Mouse (Mus musculus): Measurements from ENCODE around the gene Nebl.

Nebl gene

DNA sequence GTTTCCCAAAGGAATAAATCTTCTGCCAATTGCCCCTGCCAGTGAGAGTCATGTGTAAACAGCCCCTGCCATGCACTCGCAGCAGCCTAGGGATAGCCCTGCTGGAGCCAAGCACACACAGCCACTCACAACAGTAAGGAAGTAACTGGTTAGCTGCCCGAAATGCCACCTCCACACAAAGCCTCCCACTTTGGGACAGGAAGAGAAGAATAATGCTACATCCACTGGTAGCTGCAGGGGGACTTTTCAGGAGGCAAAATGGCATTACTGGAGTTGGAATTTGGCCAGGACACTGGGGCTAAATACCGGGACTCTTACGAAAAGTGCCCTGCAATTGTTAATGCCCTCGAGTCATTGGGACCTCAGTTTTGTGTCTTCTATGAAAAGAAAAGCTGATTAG lies 92.6 kb downstream of the Nebl start:
- no peak for DNase-seq (ENCODE audit: low spot score in 2 of 2)

DNA sequence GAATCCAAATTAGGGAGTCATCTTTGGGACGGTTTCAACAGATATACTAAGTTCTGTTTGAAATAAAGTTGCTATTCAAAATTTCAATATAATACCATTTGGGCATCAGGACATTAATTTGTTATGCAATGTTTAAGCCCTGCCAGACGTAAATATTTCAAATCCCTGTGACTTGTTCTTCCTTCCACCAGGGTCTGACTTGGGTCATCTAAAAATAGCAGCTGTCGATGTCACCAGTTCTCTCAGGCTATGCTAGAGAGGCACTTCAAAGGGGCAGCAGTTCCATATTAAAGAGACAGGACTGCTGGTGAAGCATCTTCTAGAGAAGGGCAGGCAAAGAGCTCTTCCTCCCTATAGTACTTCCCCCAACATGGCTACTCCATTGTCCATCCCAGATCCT lies 107.3 kb downstream of the Nebl start:
- DNase-seq (ENCODE audit: low spot score in 2 of 2): no peak

DNA sequence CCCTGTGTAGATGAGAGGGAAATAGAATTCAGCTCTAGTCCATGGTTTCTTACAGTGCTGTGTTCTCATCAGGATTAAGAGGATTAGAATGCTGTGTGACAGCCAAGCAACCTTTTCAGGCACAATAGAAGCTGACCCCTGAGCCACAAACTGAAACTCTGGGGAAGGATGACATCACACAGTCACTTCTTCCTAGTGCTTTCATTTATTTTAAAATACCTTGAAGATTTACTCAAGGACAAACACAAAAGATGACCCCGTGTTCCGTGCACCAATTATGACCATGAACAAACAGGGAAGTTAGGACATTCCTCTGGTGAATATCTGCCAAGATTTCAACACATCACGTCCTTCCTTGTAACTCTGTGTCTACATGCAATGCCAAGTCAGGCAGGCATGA lies 121.0 kb downstream of the Nebl start:
- no peak for DNase-seq (ENCODE audit: low spot score in 2 of 2)

DNA sequence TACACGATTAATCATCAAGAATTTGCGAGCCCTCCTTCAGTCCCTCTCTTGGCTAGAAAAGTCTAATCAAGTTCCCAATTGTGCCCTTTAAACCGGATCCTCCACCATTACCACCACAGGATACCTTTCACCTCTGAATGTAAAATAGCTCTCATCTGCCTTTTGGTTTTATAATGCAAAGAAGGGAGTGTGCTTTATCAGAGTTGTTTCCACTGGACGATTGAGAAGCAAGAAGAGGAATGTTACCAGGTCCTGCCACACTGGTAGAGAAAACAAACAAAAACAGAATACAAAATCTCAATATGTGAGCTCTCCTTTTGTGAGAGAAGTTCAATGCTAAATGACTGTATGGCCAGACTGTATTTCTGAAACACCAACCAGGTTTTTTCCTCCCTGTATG lies 127.7 kb downstream of the Nebl start:
- no peak for DNase-seq (ENCODE audit: low spot score in 2 of 2)

DNA sequence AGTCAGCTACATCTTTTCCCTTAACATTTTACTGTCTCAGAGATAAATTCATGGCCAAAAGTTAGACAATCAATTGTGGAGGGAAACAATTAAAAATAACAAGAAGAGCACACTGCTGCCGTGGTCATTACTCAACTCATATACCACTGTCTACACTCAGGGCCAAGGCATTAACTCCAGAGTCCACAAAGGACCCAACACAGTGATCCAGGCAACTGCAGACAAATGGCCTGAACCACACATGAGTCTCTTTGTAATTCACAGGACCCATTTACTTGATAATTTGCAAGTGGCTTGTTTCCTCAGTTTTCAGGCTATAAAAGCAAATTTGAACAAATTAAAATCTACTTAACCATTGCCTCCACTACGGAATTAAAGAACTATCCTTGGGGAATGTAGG lies 130.6 kb downstream of the Nebl start:
- no peak for DNase-seq (ENCODE audit: low spot score in 2 of 2)

DNA sequence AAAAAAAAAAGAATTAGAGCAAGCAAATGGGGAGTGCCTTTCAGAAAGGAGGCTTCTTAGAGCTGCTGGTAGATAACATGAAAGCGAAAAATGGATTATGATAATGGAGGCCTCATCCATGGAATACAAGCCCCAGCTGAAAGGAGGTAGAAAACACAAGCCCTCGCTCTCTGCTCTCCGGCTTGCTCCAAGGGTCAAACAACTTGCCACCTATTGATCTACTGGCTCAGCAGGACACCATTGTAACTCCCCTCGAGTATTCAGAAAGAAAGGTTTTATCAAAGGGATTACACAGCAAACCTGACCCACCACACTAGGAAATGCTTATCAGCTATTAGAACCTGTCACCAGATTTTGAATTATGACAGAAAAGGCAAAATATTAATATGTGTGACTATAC lies 131.4 kb downstream of the Nebl start:
- DNase-seq (ENCODE audit: low spot score in 2 of 2): no peak

DNA sequence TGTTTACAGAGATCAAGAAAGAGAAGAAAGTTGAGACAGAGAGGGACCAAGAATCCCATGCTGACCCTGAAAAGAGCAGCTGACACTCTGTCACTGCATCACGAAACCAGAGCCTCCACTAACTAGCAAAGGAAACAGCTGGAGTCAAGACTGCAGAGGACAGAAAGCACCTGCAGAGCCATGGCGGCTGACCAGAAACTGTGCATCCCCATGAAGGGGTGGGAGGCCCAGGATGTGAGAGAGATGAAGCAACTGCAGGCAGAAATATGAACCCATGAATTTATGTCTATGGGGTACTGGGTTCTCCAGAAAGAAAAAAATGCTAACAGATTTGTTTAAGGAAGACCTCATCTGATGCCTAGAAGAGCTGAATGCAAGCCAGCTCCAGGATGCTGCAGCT lies 133.3 kb downstream of the Nebl start:
- no peak for DNase-seq (ENCODE audit: low spot score in 2 of 2)

DNA sequence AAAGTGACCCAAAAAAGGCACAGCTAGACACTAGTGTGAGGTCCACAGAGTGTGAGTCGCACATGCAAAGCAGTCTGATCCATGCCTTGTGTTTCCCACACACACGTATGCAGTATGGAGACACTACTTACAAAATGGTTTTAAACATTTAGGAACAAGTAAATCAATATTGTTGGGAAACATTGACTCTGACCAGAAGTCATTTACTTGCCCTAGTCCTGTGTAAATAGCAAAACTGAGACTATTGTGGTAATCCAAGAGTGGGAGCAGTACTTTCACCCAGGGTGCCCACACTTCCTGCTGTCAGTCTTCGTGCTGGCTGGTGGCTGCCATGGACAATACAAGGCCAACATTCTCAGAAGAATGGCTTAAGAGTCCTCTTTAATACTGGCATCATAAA lies 141.6 kb downstream of the Nebl start:
- DNase-seq (ENCODE audit: low spot score in 2 of 2): no peak

DNA sequence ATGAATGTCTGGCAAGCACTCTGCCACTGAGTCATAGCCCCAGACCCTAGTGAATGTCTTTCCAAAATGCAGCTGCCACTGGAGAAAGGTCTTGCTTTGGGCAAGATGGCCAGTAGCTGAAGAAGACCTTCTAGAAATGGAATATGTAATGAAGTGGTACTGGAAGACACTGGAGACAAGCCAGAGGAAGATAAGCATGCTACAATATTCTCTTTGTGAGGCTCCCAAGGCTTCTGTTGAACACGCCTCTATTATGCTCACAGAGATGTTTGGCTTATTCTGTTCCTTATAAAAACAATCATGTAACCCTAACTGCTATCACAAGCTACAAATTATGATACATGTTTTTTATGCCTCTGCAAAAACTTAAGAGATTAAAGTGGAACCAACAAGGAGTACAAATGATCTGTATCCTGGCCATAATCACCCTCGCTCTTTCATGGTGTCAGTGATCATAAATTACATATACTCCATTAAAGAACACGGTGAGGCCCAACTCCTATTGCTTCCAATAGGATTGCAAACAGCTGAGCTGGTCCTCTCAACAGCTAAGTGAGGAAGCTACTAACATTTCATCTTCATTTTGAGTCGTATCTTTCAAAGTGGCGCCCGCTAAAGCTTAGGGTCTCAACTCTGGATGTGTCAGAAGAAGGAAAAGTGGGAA lies 145.8 kb downstream of the Nebl start:
- no peak for DNase-seq (ENCODE audit: low spot score in 2 of 2)

DNA sequence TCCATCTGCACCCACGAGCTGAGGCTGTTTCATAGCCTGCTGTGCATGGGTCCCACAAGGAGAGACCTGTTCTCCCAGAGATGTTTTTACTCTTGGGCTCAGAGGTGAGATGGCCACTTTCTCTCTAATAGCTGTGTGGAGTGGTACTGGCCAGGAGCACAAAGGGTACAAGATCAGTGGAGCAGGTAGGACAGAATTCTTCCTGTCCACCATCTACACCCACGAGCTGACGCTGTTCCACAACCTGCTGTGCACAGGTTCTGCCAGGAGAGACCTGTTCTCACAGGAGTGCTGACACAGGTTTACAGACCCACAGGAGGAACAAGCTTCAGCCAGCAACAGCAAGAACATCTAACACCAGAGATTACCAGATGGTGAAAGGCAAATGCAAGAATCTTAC lies 155.6 kb downstream of the Nebl start:
- DNase-seq (ENCODE audit: low spot score in 2 of 2): no peak

DNA sequence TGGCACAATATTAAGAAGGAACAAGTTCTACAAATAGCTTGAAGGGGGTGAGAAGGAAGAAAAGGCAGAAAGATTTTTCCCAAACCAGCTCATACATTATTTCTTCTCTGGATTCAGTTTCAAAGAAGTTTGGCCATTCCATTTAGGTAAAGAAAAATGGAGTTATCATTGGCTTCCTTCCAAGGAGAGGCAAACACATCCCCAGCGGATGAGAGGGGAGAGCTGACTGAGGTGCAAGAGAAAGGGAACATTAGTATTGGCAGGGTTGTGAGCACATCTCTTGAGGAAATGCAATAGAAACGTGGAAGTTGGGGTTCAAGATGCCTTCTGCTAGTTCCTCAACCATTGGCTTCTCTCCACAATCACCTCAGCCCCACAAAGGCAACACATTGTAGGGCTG lies 159.5 kb downstream of the Nebl start:
- DNase-seq (ENCODE audit: low spot score in 2 of 2): no peak

DNA sequence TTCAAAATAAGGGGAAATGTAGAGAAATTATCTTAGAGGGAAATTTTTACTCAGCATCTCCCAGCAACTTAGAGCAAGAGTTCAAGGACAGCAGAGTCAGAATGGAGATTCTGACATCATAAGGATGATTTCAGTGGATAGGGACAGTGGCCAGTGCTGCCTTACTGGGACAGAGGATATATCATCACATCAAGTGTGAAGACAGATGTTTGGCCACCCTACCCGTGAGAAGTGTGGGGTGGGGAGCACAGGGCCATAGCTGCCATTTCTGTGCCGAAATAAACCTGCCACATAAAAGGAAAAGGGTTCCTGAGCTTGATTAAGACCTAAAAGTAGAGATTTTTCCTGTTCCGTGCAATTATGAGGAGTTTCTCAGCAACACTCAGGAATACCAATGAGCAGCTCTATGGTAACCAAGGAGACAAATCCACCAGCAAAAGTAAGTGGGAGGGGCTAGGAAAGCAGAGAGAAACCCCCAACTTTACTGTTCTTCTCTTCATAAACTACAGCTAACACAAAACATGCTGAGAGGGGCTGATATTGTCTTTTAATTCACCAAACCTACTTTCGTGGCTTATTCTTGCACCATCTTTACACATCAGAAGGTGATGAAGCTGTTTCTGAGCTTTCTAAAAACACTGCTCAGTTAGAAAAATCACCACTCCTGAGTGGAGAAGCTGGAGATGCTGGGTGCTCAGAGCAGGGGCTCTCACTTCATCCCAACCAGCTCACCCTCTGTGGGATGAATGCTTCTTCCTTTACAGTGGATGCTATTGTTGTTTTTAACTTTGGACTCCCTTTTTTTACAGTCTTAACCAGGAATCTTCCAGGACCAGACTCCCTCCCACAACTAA lies 172.1 kb downstream of the Nebl start:
- no peak for DNase-seq (ENCODE audit: low spot score in 2 of 2)

DNA sequence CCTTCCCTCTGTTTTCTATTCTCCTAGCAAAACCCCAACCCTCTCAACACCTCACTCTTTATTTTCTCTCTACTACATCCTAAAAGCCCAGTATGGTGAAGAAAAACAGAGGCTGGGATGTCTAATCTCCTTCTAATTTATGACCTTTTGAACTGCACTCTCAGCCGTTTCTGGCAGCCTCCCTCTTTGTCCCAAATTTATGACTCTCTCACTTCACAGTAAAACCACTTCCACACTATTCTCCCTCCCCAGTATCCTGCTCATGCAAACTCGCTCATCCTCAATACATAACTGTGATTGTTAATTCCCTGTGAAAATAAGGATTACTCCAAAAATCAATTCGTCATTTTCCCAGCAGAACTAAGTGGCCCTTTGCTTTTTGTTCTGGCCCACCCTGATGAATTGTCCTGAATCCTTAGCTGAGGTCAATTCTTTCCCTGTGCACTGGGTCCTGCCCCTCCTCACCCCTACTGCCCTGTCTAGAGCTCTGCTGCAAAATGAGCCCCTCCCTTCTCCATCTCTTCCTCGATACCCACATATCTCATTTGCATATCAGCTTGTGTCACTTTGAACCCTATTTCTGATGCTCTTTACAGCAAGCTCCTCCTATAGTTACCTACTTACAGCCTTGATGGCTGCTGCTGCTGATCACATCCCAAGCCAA lies 181.2 kb downstream of the Nebl start:
- no peak for DNase-seq (ENCODE audit: low spot score in 2 of 2)

DNA sequence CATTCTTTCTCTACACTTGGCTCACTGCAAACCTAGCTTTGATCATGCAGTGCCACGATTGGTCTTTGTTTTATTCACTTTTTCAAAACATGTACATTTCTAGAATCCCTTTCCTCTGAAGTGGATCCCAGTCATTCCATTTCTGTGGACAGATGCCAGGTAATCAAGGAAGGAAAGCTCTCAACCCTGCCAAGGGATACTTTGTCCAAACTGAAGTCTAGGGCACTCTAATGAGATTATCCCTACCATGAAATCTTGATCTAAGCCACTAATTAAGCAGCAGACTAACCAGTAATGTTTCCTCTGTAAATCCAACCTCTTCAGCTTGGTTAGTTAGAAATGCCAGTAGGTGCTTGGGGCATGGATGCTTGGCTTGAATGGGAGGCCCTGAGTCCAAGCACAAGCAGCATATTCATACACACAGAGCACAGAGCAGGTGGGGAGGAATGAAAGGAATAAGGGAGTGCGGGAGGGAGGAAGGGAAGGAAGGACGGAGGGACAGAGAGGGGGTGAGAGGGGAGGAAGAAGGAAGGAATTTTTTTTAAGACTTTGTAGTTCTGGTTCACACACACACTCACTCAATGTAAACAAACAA lies 184.8 kb downstream of the Nebl start:
- DNase-seq (ENCODE audit: low spot score in 2 of 2): no peak

DNA sequence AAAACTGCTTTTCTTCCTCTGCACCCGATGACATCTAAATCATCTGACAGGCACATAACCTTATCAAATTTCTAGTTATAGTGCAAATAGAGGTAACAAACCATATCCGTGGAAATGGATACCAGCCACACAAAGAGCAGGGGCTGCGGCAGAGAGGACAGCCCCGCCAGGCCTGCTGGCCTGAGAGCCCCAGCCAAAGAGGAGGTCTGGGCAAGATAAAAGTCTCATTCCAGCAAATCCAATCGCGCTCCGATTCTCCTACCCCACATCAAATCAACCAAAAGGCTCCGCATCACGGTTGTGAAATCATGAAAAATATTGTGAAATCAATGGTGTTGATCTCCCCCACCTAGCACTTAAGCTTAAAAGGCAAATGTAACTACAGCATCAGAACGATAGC lies 191.5 kb downstream of the Nebl start:
- no peak for DNase-seq (ENCODE audit: low spot score in 2 of 2)

DNA sequence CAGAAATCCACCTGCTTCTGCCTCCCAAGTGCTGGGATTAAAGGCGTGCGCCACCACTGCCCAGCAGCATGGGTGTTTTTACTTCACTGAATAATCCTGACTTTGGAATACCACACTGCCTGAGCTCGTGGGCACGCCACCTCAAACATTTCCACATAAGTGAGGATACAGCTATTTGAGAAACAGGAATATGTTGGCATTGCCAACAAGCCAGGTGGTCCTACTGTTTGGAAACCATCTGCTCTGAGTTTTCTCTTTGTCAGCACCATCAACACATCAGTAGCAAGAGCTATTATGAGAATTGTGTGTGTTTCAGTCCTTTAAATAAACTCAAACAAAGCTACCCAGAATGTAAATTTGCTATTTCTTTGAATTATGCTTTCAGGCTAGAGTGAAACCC lies 192.8 kb downstream of the Nebl start:
- no peak for DNase-seq (ENCODE audit: low spot score in 2 of 2)

DNA sequence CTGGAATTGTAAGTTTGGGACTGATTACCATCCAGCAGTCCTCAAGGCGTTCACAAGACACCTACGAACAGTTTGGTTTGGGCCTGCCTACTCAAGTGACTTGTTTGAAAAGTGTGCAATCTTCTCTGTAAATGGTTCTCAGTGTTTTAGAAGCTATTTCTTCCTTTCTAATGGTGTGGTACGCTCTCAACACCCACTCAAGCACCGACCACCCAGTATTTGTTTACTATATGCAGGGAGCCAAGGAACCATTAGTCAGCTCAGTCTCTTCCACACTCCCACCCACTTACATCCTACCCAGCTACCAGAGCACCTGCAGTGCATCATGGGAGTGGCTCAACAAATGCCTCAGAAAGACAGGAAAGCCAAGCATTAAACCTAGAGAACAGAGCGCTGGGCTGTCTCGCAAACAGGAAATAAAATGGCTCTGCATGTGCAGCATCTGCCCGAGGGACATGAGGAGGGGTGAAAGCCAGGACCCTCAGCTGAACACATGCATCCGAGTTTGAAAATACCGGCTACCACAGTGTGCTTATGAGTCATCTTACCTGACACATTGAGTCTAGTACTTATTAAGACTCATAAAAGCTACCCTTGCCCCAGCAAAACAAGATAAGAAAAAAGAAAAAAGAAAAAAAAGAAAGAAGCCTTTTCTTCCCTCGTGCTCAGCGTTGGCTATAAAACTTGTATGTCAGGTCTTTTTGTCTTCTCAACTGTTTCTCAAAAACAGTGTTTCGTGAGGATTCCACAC lies 199.7 kb downstream of the Nebl start:
- DNase-seq (ENCODE audit: low spot score in 2 of 2): no peak

DNA sequence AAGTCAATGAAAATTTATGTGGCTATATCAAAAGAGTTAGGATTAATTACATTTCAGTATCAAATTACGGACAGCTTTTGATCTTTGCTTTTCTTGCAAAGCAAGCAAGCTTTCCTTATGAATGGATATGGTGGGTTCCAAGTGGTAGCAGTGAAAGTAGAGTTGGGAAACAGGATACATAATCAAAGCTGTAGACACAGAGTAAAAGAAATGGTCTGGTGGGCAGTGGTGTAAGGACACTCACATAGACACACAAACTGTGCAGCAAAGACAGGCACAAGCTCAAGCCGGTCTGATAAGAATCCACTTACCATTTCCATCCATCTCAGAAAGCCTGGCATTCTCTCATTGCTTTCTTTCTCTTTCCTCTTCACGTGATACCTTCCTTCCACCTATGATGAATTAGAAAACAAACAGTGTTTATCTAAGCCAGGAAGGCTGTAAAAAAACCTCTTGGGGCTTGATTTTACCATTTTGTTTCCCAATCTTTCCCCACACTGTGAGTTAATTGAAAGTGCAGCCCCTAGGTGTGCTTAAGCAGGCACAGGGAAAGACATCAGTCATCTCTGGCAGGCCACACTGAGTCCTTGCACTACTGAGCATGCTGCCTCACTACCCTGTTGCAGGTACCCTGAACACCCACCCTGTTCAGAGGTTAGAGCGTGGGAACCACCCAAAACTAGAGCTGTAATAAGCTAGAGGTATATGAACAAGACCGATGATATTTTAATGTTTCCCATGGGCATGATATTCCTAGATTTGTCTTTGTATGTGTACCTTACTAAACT lies 205.3 kb downstream of the Nebl start:
- no peak for DNase-seq (ENCODE audit: low spot score in 2 of 2)

DNA sequence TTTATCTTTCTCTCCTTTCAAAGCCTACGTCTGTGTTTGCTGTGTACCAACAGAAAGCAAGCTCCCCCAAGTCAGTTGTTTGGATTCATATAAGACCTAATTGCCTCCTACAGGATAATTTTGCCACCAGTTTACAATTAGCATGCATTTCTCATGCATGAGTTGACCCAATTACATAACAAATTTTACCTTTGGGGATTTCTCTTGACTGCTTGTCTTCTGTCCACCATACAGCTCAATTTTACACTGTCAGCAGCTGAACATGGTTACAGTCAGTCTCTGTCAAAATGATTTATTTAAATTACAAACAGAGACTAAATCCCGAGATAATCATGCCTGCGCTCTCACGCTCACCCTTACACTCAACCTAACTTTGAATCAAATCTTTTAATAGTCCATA lies 206.1 kb downstream of the Nebl start:
- DNase-seq (ENCODE audit: low spot score in 2 of 2): no peak

DNA sequence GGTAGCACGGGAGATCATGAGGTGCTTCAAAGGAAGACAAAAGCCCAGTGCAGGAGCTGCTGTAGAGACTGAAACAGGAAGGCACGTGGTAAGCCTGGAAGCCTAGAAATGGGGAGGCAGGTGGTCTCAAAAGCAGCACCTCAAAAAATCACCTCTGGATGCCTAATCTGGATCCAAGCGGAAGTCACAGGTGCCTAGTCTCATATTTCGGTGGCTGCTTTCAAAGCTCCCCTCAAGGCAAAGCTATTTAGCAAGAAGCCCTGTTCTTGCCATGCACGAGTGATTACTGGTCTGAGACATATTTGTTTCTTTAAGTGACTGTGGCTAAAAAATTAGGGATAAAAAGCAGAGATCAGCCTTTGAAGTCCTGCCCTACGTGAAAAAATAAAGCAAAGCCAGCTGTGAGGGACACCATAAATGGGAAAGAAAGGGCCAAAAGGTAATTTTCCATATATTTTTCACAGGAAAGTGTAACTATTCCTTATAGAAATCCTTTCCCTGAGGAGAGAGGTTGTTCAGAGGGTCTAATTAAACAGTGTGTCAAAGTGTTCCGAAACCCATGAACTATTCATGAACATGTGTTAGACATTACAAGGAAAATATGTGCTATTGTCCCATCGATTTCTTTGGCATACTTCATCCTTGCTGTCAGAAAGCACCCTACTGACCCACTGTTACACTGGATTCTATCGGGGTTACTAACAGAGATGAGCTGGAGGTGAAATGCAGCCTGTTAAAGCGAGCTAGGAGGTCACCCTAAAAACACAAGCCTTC lies 206.9 kb downstream of the Nebl start:
- DNase-seq (ENCODE audit: low spot score in 2 of 2): no peak
